Mouse (Mus musculus): ENCODE data around the gene Rnf39.
A peak's percentile ranks its signal among the peaks of the same experiment; 100 is the strongest.

Rnf39 gene

DNA sequence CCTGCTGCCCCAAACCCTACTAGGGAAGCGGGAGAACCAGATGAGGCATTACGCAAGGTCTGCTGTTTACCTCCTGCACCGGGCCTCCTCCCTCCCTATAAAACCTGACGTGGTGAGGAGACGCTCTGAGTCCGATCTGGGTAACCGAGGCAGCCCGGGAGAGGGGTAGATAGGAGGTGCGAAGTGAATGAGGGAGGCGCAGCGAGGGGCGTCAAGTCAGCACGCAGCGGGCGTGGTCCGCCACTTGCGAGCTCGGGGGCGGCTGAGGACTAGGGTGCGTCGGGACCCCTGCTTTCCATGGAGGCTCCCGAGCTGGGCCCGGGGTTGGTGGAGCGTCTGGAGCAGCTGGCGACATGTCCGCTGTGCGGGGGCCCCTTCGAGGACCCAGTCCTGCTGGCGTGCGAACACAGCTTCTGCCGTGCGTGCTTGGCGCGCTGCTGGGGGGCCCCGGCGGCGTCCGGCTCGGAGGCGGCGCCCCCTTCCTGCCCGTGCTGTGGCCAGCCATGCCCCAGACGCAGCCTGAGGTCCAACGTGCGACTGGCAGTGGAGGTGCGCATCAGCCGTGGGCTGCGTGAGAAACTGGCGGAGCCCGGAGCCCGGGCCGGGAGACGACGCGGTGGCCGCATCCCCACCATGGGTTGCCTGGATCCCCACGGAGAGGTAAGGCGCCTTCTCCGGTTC, at the start of gene Rnf39:
TSS of gene Rnf39 (plus strand) at position 128 of the 681 bp plus-strand sequence.
- DNase-seq (ENCODE audit: low read depth, low spot score) = no peak

GRCm38 (mm10) chr17:36893387-36893786, 49.3 kb upstream of the Rnf39 start:
- no peak for DNase-seq (ENCODE audit: low read depth, low spot score)

DNA sequence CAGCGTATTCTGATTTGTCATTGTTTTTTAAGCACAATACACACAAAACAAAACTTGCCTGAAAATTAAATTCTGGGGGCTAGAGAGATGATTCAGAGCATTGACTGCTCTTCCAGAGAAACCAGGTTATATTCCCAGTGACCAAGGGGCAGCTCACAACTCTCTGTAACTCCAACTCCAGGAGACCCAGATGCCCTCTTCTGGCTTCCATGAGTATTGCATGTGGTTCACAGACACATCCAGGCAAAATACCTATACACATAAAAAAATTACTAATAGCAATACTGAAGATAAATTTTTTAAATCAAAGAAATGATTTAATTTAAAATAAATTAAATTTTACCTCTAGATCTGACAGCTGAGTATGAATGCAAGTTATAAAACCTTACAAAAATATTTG, 46.1 kb upstream of the Rnf39 start:
- peak; percentile 20 for DNase-seq (ENCODE audit: low read depth, low spot score)

DNA sequence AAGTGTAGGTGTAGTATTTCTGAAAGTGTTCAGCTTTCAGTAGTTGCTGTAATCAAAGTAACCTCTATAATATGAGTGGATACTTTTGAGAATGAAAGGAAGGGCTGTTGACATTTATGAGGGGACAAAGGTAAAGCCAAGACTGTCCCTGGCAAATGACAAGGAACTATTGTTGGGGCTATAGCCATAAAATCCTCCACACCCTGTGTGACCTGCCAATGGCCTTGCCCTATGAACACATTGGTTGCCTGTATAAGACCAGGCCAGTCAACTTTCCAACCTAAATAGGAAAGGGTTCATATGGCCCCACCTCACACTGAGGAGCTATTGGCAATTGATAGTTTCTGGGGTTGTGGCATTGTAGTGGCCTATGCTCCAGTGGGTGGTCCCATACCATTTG, 45.7 kb upstream of the Rnf39 start:
- no peak for DNase-seq (ENCODE audit: low read depth, low spot score)

DNA sequence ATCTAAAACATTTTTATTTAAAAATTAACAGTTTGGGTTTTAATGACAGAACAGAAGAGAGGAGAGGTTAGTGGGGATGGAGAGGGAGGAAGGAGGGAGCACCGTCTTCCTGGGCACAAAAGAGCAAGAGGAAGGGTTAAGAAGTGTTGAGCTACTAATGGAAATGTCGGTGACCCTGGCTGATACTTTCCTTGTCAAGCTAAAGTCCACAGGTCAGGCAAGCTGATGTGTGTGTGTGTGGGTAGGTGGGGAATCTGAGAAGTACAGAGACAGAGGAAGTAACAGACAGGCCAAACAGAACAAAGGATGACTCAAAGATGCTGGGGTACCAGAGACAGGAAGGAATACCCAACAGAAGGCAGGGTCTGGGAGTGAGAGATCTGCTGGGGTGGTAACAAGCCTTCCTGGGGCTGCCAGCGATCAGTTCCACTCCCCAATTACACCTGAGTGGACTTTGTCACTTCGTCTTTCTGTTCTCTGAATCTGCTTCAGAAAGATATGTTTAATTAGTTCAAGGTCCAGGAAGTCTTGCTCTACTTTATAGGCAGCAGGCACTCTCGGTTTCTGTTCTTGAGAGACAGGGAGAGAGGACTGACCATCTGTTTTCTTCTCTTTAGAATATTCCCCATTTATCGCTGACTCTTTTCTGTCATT, 45.0 kb upstream of the Rnf39 start, which contains the start of gene Trim31:
TSS of gene Trim31 (plus strand) at position 567 of the 654 bp plus-strand sequence.
- no peak for DNase-seq (ENCODE audit: low read depth, low spot score)

DNA sequence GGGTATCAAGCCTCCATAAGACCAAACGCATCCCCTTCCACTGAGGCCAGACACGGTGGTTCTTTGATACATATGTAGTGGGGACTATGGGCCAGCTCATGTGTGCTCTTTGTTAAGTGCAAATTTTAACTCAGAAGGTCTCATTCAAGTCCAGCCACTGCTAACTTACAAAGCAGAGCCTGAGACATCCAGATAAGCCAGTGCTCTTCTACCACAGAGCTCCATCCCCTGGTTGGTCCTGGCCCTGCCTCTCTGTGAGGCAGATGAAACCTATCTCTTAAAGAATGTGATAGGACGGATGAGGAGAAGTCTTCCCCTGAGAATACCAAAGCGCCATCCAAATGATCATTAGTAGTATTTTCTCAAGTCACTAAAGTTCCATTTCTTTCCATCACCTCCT, 43.3 kb upstream of the Rnf39 start:
- no peak for DNase-seq (ENCODE audit: low read depth, low spot score)

DNA sequence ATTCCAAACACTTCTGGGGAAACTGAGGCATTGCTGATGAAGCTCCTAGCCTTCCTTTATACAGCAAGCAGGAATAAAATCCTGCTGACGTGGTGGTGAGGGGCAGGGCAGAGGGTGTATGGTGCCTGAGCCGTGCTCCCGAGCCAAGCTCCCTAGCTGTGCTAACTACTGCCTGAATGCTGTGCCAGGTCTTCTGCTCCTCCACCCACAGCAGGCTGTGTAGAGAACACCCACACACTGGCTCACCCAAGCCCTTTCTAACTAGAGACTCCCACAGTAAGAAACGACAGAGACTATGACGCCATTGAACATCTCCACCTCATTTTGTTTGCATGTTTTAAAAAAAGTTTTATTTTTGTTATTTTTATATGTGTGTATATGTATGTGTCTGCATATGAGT, 42.7 kb upstream of the Rnf39 start:
- DNase-seq (ENCODE audit: low read depth, low spot score) = no peak

DNA sequence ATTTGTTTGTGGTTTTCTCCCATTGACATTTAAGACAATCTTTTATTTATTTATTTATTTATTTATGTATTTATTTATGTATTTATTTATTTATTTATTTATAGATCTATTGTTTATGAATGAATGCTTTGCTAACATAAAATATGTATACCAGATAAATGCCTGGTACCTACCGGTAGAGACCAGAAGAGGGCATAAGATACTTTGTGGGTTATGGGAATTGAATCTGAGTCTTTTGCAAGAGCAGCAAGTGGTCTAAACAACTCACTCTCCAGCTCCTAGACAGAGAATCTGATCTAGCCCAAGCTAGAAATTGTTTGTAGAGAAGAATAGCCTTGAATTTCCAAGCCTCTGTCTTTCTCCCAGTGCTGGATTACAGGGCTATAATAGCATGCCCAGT, 42.0 kb upstream of the Rnf39 start:
- peak; percentile 30 for DNase-seq (ENCODE audit: low read depth, low spot score)

- no peak for DNase-seq (ENCODE audit: low read depth, low spot score)
Measured at GRCm38 (mm10) chr17:36903651-36904050, 39.1 kb upstream of the Rnf39 start.

- no peak for DNase-seq (ENCODE audit: low read depth, low spot score)
Measured at GRCm38 (mm10) chr17:36908235-36908634, 34.5 kb upstream of the Rnf39 start.

DNA sequence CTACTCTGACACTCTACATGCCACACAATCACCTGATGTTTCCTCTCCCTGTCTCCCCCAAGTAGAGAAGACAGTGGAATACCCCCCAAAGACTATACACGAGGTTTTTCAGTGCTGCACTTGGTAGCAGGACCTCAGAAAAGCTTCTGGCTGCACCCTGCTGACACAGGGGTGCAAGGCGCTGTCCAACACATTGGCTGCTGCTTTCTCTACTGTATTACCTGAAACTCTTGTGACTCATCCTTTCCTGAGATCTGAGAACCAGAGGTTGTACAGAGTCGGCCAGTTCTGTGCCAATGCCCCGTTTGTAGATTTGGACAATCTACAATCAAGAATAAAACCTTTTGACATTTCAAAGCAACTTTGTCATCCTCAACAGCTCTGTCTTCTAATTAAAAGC, 32.9 kb upstream of the Rnf39 start:
- no peak for DNase-seq (ENCODE audit: low read depth, low spot score)

- DNase-seq (ENCODE audit: low read depth, low spot score) = no peak
Measured at GRCm38 (mm10) chr17:36912031-36912430, 30.7 kb upstream of the Rnf39 start.

GRCm38 (mm10) chr17:36914108-36914507, 28.6 kb upstream of the Rnf39 start:
- DNase-seq (ENCODE audit: low read depth, low spot score) = peak; percentile 79

DNA sequence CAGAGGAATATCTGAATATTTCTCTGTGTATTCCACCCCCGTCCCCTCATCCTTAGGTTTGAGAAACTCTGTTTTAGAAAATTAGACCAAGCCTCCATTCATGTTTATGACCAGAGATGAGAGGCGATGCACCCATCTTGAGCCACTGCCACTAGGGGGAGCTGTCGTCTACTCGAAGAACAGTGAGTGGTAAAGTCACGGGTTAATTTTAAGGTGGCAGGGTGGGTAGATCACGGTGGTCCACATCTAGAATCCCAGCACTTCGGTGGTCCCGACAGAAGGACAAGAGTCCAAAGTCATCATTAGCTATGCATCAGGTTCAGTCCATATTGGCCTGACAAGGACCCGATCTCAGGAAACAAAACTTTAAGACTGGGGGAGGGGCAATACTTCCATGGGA, 27.6 kb upstream of the Rnf39 start:
- peak; percentile 62 for DNase-seq (ENCODE audit: low read depth, low spot score)

- no peak for DNase-seq (ENCODE audit: low read depth, low spot score)
Measured at GRCm38 (mm10) chr17:36920239-36920638, 22.5 kb upstream of the Rnf39 start.

DNA sequence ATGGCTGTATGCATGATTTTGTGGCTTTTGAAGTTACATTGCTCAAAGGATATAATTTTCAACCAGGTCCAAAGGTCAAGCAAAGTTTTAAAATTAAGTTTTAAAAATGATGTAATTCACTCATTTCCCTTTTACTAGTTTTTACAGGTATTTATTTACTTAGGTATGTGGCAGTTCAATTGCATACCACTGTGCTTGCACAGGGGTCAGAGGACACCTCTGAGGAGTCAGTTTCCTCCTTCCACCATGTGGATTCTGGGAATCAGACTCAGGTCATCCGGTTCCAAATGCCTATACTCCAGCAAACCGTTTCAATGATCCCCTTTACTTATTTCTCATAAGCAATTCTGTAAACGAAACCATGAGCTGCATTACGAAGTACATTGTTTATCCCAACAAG, 20.0 kb upstream of the Rnf39 start:
- DNase-seq (ENCODE audit: low read depth, low spot score) = no peak

DNA sequence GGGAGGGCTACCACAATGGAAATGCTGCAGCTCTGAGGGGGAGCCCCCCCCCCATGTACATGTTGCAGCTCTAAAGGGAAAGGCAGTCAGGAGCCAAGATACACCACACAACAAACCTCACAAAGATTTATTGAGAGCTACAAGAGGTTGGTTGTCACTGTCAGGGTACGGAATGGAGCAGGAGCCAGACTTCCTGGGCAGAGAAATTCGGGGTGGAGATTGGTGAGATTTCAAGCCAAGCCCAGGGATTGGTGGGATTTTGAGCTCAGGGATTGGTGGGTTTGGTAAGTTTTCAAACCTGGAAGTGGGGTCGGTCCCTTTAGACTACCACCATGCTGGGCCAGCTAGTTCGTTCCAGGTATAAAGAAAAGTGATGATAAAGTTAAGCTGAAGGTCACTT, 19.2 kb upstream of the Rnf39 start:
- no peak for DNase-seq (ENCODE audit: low read depth, low spot score)

DNA sequence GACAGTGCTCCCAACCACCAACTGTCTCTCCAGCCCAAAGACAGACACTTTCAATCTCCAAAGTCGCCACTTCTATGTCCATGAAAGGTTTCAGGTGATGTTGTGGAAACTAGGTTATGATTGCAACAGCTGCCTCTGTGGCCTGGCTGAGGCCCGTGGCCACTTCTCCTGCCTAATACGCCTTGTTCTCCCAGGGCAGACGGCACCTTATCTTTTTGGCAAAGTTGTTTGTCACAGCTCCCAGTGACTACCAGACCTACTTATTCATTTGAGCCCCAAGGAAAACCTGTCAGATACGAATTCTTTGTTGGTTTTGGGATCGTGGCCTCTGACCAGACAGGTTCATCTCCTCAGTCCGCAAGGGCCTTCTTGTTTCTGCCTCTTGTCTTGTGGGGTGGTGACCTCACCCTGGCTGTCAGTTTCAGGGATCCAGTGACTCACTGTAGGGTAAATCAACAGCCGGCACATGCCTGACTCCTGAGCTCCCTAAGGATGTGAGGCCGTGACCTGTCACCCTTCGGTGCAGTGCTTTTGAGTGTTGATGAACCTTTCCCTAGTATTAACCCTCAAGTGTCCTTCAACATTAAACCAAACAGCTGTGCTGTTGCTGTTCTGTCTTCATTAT, 15.1 kb upstream of the Rnf39 start:
- DNase-seq (ENCODE audit: low read depth, low spot score) = no peak

DNA sequence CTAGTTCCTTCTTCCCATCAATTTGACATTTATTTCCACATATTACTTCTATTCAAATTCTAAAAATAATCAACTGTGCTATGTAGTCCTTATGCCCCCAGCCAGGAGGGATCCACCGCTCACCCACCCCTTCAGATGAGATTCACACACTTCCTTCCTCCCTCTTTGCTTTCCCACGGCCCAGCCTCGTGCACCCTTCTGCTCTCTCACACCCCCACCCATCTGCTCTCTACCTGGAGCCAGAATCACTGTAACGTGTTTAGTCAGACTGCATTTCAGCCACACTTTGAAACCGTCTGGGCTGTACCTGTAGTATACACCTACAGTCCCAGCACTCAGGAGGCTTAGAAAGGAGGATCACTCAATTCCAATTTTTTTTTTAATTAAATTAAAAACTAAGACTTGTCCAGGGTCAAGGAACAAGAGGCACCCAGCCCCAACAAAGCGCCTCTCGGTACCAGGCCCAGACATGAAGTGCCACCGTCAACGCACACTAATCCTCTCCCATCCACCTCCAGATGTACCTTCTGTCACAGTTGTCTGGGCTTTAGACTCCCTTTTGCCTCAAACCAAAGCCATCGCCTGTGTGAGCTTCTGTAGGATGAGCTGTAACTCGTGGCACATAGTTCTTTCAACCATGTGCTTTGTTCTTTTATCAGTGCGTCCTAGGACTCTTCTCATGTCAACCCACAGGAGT, 13.3 kb upstream of the Rnf39 start:
- no peak for DNase-seq (ENCODE audit: low read depth, low spot score)

GRCm38 (mm10) chr17:36930233-36930632, 12.5 kb upstream of the Rnf39 start:
- DNase-seq (ENCODE audit: low read depth, low spot score) = no peak

GRCm38 (mm10) chr17:36931130-36931529, 11.6 kb upstream of the Rnf39 start:
- no peak for DNase-seq (ENCODE audit: low read depth, low spot score)

- DNase-seq (ENCODE audit: low read depth, low spot score) = no peak
Measured at GRCm38 (mm10) chr17:36931806-36932205, 10.9 kb upstream of the Rnf39 start.
